Mouse (Mus musculus) embryonic facial prominence, embryonic 11.5 days (tissue): ENCODE measurements around the gene Ddhd1. TPM values are rescaled to one million over a fixed set of nuclear protein-coding genes. Genes with fewer than 3 reads are reported as not detected.

Experiments
- ATAC-seq: fragments of 200-750 bp; cut with Nextera tagmentation; replicated peaks from 2 replicates; pipeline ENCODE4 v1.8.0; 2017; ENCODE audit warnings: low read depth; ENCODE audit not compliant: insufficient number of reproducible peaks, low FRiP score, low TSS enrichment
- DNase-seq: peaks from one replicate; pipeline ENCODE4 v3.0.0-alpha.2; 2015; ENCODE audit warnings: low spot score
- H3K27ac ChIP-seq: fragments of 300-500 bp; sonication (generic); replicated peaks from 2 replicates; pipeline ENCODE4 v1.5.1; 2014; ENCODE audit warnings: mild to moderate bottlenecking, low read depth, low read length, control low read depth
- H3K27me3 ChIP-seq: fragments of 300-500 bp; sonication (generic); 2 replicates; pipeline ENCODE4 v1.6.1; 2014; ENCODE audit warnings: mild to moderate bottlenecking, low read length, moderate library complexity, mixed read lengths; ENCODE audit not compliant: control insufficient read depth, insufficient read depth
- H3K36me3 ChIP-seq: fragments of 300-500 bp; sonication (generic); replicated peaks from 2 replicates; pipeline ENCODE4 v1.6.1; 2014; ENCODE audit warnings: low read depth, mild to moderate bottlenecking, low read length, moderate library complexity, mixed read lengths; ENCODE audit not compliant: control insufficient read depth, insufficient read depth
- H3K4me1 ChIP-seq: fragments of 300-500 bp; sonication (generic); 2 replicates; pipeline ENCODE4 v1.6.1; 2014; ENCODE audit warnings: low read length, mixed read lengths; ENCODE audit not compliant: control insufficient read depth, insufficient read depth
- H3K4me2 ChIP-seq: fragments of 300-500 bp; sonication (generic); 2 replicates; pipeline ENCODE4 v1.6.1; 2014; ENCODE audit warnings: low read depth, mild to moderate bottlenecking, control low read depth, low read length, moderate library complexity
- H3K4me3 ChIP-seq: fragments of 300-500 bp; sonication (generic); 2 replicates; pipeline ENCODE4 v1.5.1; 2014; ENCODE audit warnings: low read depth, low read length, control low read depth
- H3K9ac ChIP-seq: fragments of 300-500 bp; sonication (generic); replicated peaks from 2 replicates; pipeline ENCODE4 v1.6.1; 2014; ENCODE audit warnings: mild to moderate bottlenecking, control low read depth, low read length
- H3K9me3 ChIP-seq: fragments of 300-500 bp; sonication (generic); replicated peaks from 2 replicates; pipeline ENCODE4 v1.6.1; 2016; ENCODE audit warnings: mild to moderate bottlenecking, low read length, inconsistent platforms, mixed read lengths; ENCODE audit not compliant: control insufficient read depth
- WGBS: fragments of 180-500 bp; shearing (Covaris S2); extraction: QIAGEN DNeasy Blood & Tissue Kit; methylation state at CpG from one replicate; pipeline ENCODE4 v1.1.7; 2014; 5-methylcytosine and 5-hydroxymethylcytosine counted together
- polyA plus RNA-seq: library from polyadenylated mRNA; unstranded; fragments of >200 nt; fragmentation: Nextera tagmentation; extraction: Ambion mirVana; gene quantifications from 2 replicates; pipeline ENCODE4 v1.2.1, GENCODE M21; 2014

The Ddhd1 gene
- polyA plus RNA-seq, 1 experiment from 2014 or later, result 6.9 TPM

DNA sequence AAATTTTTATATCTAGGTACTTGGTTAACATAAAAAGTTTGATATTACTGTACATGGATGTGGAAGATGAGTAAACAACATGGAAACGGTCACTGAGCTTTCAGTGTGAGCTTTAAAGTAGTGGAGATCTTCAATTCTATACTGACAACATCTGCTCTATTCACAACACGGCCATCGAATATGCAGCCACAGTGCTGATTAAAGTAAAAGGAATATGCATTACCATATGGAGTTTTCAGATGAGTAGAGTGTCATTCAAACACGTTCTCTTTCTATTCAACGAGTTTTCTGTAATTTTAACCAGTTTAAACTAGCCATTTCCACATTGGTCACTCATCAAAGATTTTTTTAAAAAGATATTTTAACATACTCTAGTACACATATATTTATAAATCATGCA lies 15.1 kb downstream of the Ddhd1 start:
- DNase-seq (no peak), ATAC-seq (no peak)
- no peak overlapping the region for H3K9ac ChIP-seq

DNA sequence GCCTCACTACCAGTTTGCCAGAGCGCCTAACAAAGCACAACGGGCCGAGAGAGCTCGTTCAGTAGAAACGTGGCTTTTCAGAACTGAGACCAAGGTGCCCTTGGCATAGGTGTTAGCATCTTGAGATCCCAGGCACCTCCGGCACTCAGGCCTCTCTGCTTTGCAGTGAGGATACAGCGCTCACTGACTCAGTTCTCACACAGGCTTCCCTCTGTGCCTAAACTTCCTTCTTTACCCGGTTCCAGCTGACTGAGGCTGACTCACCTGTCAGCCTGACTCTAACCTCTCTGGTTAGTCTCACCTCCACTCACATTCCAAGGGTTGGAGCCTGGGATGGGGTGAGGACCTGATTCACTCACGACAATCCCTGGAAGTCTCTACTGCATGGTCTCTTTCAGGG lies 15.7 kb downstream of the Ddhd1 start:
- H3K27me3 ChIP-seq, result no peaks in the 10 kb centered on the region
- no peak overlapping the region for H3K4me3 ChIP-seq
- H3K36me3 ChIP-seq, result no peaks in the 10 kb centered on the region
- H3K27ac ChIP-seq, result no peak overlapping the region
- DNase-seq (no peak), ATAC-seq (no peak)
- H3K9ac ChIP-seq, result no peak overlapping the region
- H3K4me1 ChIP-seq, result no peaks in the 10 kb centered on the region
- H3K9me3 ChIP-seq, result no peaks in the 10 kb centered on the region
- WGBS, result 83% methylated on average over 9 of the region's 9 CpGs
- no peak overlapping the region for H3K4me2 ChIP-seq

More for the DNA sequence above, 15.1 kb downstream of the Ddhd1 start:
- 87% methylated on average over 5 of the region's 5 CpGs for WGBS
- Histone ChIP-seq H3K36me3 (no peaks in the 10 kb centered on the region), H3K9me3 (no peaks in the 10 kb centered on the region), H3K27me3 (no peaks in the 10 kb centered on the region), H3K4me3 (no peak overlapping the region), H3K27ac (no peak overlapping the region), H3K4me1 (no peaks in the 10 kb centered on the region), H3K4me2 (no peak overlapping the region)

DNA sequence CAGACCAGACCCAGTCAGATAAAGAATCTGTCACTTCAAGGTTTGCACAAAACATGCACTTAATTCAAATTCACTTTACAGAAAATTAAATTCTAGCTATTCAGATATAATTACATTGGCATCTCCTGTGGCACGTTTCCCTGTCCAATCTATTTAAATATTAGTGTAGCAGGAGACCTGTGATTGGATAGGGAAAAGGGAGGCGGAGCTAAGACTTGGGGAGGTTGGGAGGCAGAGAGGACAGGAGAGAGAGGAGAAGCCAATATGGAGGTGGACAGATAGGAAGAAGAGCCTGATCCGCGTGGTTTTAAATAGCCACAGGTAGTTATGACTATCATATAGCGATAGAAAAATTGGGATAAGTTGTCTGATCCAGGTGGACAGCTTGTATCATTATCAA lies 19.2 kb downstream of the Ddhd1 start:
- H3K27ac ChIP-seq, result no peak overlapping the region
- no peak overlapping the region for H3K4me3 ChIP-seq
- no peak overlapping the region for H3K9ac ChIP-seq
- ATAC-seq, result no peak
- WGBS, result 65% methylated on average over 5 of the region's 5 CpGs
- no peak overlapping the region for H3K4me2 ChIP-seq
- no peaks in the 10 kb centered on the region for H3K27me3 ChIP-seq
- H3K4me1 ChIP-seq, result no peaks in the 10 kb centered on the region
- H3K9me3 ChIP-seq, result no peaks in the 10 kb centered on the region
- no peaks in the 10 kb centered on the region for H3K36me3 ChIP-seq
- no peak for DNase-seq

DNA sequence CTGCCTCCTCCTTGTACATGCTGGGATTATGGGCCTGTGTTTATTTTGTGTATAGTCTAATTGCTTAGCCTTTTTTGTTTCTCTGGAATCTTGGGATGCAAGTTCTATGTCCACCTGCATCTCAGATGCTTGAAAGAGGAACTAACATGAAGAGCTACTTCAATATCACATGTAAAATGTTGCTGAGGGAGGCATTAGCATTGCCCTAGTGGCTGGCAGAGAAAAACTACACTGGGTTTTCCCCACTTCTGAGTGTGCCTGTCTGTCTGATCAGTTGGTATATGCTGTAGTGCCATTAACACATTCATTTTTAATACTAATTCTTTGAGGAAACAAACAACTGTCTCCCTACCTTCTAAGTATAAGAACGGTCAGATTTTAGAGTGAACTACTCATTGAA lies 22.4 kb downstream of the Ddhd1 start:
- no peaks in the 10 kb centered on the region for H3K36me3 ChIP-seq
- WGBS, result 93% methylated on average over 1 of the region's 1 CpGs
- no peak overlapping the region for H3K27ac ChIP-seq
- no peak overlapping the region for H3K9ac ChIP-seq
- DNase-seq, result no peak
- no peaks in the 10 kb centered on the region for H3K9me3 ChIP-seq
- H3K27me3 ChIP-seq, result no peaks in the 10 kb centered on the region
- no peak overlapping the region for H3K4me3 ChIP-seq
- ATAC-seq, result no peak
- H3K4me1 ChIP-seq, result no peaks in the 10 kb centered on the region
- H3K4me2 ChIP-seq, result no peak overlapping the region

DNA sequence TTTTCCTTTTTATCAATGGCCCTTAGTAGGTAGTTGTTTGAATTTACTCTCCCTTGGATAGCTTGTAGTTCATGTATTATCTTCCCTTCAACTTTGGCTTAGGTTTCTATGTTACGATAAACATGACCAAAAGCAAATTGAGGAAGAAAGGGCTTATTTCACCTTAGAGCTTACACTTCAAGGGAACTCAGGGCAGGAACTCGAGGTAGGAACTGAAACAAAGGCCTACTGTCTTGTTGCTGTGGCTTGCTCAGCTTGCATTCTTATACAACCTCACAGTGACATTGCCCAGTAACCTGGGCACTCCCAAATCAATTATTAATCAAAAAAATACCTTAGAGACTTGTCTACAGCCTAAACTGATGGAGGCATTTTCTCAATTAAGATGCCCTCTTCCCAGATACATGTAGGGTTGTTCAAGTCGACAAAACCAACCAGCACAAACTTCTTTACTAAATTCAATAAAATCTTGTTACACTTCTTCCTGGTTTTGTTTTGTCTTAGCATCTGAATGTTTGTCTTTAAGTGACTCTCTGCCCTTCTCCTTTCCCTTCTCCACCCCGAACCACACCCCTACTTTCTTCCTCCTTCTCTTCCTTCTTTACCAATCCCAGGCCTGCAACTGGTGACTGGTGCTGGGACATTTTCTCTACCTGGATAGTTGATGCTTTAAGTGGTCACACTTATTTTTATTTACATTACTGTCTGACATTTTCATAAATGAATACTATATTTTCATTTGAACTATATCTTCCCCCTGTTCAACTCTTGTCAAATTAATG lies 25.0 kb downstream of the Ddhd1 start:
- no peak overlapping the region for H3K27ac ChIP-seq
- H3K9me3 ChIP-seq, result no peaks in the 10 kb centered on the region
- DNase-seq, result no peak
- H3K4me2 ChIP-seq, result no peak overlapping the region
- H3K4me3 ChIP-seq, result no peak overlapping the region
- no peak for ATAC-seq
- H3K9ac ChIP-seq, result no peak overlapping the region
- WGBS, result 77% methylated on average over 4 of the region's 4 CpGs
- H3K27me3 ChIP-seq, result no peaks in the 10 kb centered on the region
- H3K4me1 ChIP-seq, result no peaks in the 10 kb centered on the region
- no peaks in the 10 kb centered on the region for H3K36me3 ChIP-seq

DNA sequence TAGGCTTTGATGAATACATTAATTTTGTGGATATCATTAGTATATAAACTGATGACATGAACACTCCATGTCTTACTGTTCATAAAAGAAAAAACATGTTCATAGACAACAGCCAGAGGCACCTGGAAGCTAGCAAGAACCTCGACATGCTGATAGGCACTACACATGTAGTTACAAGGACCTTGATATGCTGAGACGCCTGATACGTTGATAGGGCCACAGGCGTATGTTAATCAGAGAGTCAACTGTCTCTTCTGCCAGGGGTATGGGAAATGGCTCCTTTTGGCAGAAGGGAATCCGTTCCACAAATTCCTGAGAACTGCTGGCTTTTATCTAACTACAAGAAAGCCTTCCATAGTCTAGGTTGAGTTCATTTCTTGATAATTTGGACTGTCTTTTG lies 27.4 kb downstream of the Ddhd1 start:
- Histone ChIP-seq H3K9me3 (no peaks in the 10 kb centered on the region), H3K4me3 (no peak overlapping the region), H3K36me3 (no peaks in the 10 kb centered on the region), H3K9ac (no peak overlapping the region), H3K4me2 (no peak overlapping the region), H3K27me3 (no peaks in the 10 kb centered on the region), H3K4me1 (no peaks in the 10 kb centered on the region), H3K27ac (no peak overlapping the region)
- 83% methylated on average over 5 of the region's 5 CpGs for WGBS
- DNase-seq (no peak), ATAC-seq (no peak)

DNA sequence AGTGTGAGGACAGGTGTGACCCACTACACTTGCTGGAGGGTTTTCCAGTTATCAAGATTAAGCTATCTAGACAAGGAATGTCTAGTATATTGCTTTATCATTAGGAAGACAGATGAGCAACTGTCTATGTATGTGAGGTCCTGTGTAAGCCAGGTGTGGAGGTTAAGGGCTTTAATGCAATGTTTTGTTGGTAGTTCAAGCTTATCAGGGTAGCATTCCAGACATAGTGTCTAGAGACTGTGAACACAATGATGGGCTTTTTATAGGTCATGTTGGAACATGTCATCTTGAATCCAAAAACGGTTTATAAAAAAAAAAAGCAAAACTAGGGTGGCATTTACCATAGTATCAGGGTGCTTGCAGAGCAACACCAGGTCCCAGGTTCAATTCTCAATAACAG lies 28.0 kb downstream of the Ddhd1 start:
- H3K4me3 ChIP-seq, result no peak overlapping the region
- no peak overlapping the region for H3K4me2 ChIP-seq
- H3K9me3 ChIP-seq, result no peaks in the 10 kb centered on the region
- H3K36me3 ChIP-seq, result no peaks in the 10 kb centered on the region
- H3K9ac ChIP-seq, result no peak overlapping the region
- DNase-seq (no peak), ATAC-seq (no peak)
- 76% methylated on average over 1 of the region's 1 CpGs for WGBS
- H3K27me3 ChIP-seq, result no peaks in the 10 kb centered on the region
- H3K27ac ChIP-seq, result no peak overlapping the region
- H3K4me1 ChIP-seq, result no peaks in the 10 kb centered on the region

DNA sequence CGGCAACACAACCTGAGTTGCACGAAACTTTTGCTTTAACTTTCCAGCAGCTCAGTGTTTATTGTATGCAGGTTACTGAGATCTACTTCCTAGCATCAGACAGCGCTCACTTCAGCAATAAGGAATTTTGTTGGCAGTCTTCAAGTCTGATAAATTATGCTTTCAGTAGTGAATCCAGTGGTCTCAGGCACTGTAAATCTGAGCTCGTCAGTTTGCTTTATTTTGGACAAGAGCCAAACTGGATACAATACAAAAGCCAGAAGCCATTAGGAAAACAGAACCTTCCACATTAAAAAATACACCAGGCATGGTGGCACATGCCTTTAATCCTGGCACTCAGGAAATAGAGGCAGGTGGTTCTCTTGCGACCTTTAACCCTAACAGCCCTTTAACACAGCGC lies 39.6 kb downstream of the Ddhd1 start:
- no peak for ATAC-seq
- WGBS, result 85% methylated on average over 6 of the region's 6 CpGs
- H3K4me3 ChIP-seq, result no peak overlapping the region

More for the DNA sequence above, 39.6 kb downstream of the Ddhd1 start:
- Histone ChIP-seq H3K36me3 (no peaks in the 10 kb centered on the region), H3K9ac (no peak overlapping the region), H3K27me3 (no peaks in the 10 kb centered on the region), H3K27ac (no peak overlapping the region), H3K9me3 (no peaks in the 10 kb centered on the region), H3K4me1 (no peaks in the 10 kb centered on the region), H3K4me2 (no peak overlapping the region)
- DNase-seq, result no peak
